Mouse (Mus musculus) heart, adult 2 months (tissue): ENCODE measurements around the gene Sytl5. TPM values are rescaled to one million over a fixed set of nuclear protein-coding genes. Genes with fewer than 3 reads are reported as not detected.
A peak's percentile ranks its signal among the peaks of the same experiment; 100 is the strongest.

Experiments used
- DNase-seq, 2 experiments: peaks; one replicate each; pipeline ENCODE4 v3.0.0; 2021
- H3K27ac ChIP-seq: fragments of 200-600 bp; 2 replicates; pipeline ENCODE4 v1.8.1; 2022
- H3K27me3 ChIP-seq: fragments of 200-500 bp; 2 replicates; pipeline ENCODE4 v1.6.1; 2012; ENCODE audit warnings: mild to moderate bottlenecking, low read length, inconsistent platforms, mixed read lengths; ENCODE audit not compliant: control insufficient read depth, insufficient read depth
- H3K36me3 ChIP-seq: fragments of 200-500 bp; 2 replicates; pipeline ENCODE4 v1.6.1; 2012; ENCODE audit warnings: low read length, inconsistent platforms; ENCODE audit not compliant: control insufficient read depth, insufficient read depth
- H3K4me1 ChIP-seq: fragments of 200-500 bp; 2 replicates; pipeline ENCODE4 v1.6.1; 2011; ENCODE audit warnings: low read length; ENCODE audit not compliant: control insufficient read depth, insufficient read depth
- H3K4me3 ChIP-seq: fragments of 200-600 bp; 2 replicates; pipeline ENCODE4 v1.8.1; 2022
- H3K79me2 ChIP-seq: fragments of 200-500 bp; replicated peaks from 2 replicates; pipeline ENCODE4 v1.6.1; 2012; ENCODE audit warnings: mild to moderate bottlenecking, inconsistent platforms, low read length, moderate library complexity, mixed read lengths; ENCODE audit not compliant: control insufficient read depth, insufficient read depth
- H3K9ac ChIP-seq: fragments of 200-500 bp; 2 replicates; pipeline ENCODE4 v1.6.1; 2012; ENCODE audit warnings: low read depth, mild to moderate bottlenecking, control low read depth, inconsistent platforms, low read length, mixed read lengths
- CTCF ChIP-seq: fragments of 200-600 bp; IDR thresholded peaks from 2 replicates; pipeline ENCODE4 v1.8.1; 2022; ENCODE audit warnings: antibody characterized with exemption, mild to moderate bottlenecking, moderate library complexity
- EP300 ChIP-seq: fragments of 200-500 bp; IDR thresholded peaks from 2 replicates; pipeline ENCODE4 v1.6.1; 2011; ENCODE audit warnings: low read depth, low read length, control low read depth; ENCODE audit not compliant: insufficient read depth
- intact Hi-C: fragments of 180-260 bp; cut with DNase I; formaldehyde crosslinking; loops from one replicate; pipeline ENCODE4 v1.15.1; 2025
- polyA plus RNA-seq: library from polyadenylated mRNA; depleted of rRNA; stranded (reverse); fragments of >200 nt; gene quantifications from 2 replicates; pipeline ENCODE4 v1.2.3, GENCODE M21; 2012; rRNA removed
- total RNA-seq, 2 experiments: library from RNA; stranded (reverse); gene quantifications; 2 replicates each; pipeline ENCODE4 v1.2.3; 2021

The Sytl5 gene
- total and polyA plus RNA-seq, 3 experiments, result 0.14 to 0.42 TPM; not detected in 1

GRCm38 (mm10) chrX:10034666-10035065, 149.2 kb downstream of the Sytl5 start:
- H3K9ac ChIP-seq, result no peak overlapping the region
- H3K27ac ChIP-seq, result no peak overlapping the region
- H3K4me1 ChIP-seq, result no peaks in the 10 kb centered on the region
- TF ChIP-seq CTCF (peak; percentile 53), EP300 (no peak)
- H3K79me2 ChIP-seq, result no peaks in the 10 kb centered on the region
- no peaks in the 10 kb centered on the region for H3K36me3 ChIP-seq
- no peak overlapping the region for H3K4me3 ChIP-seq
- H3K27me3 ChIP-seq, result no peaks in the 10 kb centered on the region
- DNase-seq, result no peak
- intact Hi-C loops, result no loop called here

Other genes starting within 250 kb of the Sytl5 start
- gene Dynlt3, start 222.6 kb upstream of the Sytl5 start, total RNA-seq, result 10 to 100 TPM; 53.0 to 54.5 TPM
- 26.1 and 67.4 TPM in 2 replicates for gene Dynlt3, start 222.6 kb upstream of the Sytl5 start, polyA plus RNA-seq
- not detected for gene Hypm, start 38.7 kb upstream of the Sytl5 start, total RNA-seq
- gene Hypm, start 38.7 kb upstream of the Sytl5 start, polyA plus RNA-seq, result not detected in 2 replicates
- not detected for gene H2al3, start 35.9 kb upstream of the Sytl5 start, total RNA-seq
- gene H2al3, start 35.9 kb upstream of the Sytl5 start, polyA plus RNA-seq, result not detected in 2 replicates
- gene Srpx, start 232.1 kb downstream of the Sytl5 start, total RNA-seq, result 1 to 10 TPM; 2.7 to 4.2 TPM
- gene Srpx, start 232.1 kb downstream of the Sytl5 start, polyA plus RNA-seq, result 5.2 and 7.2 TPM in 2 replicates